Mouse (Mus musculus): Measurements from ENCODE around the gene Trank1. TPM values are rescaled to one million over a fixed set of nuclear protein-coding genes. Genes with fewer than 3 reads are reported as not detected.
A peak's percentile ranks its signal among the peaks of the same experiment; 100 is the strongest.

The Trank1 gene
- polyA plus RNA-seq, 1 experiment from 2014 or later = 11.6 TPM

DNA sequence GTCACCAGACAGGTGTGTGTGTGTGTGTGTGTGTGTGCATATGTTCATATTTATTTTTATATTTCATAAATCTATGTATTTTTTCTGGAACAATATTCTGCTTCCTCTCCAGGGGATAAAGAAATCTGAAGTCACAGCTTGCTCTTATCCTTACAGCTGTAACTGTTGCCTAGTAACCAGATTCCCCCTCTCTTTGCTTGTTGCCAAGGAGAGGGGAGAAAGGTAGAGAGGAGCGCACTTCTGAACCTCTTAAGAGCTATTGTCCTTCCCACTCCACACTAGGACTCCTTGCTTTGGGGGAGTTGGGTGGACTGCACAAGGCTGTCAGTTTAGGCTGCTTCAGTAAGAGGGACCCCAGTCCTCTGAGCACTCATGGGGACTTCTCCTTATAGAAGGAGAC lies 40.1 kb downstream of the Trank1 start:
- peak overlapping the region; percentile 11 for H3K4me2 ChIP-seq (ENCODE audit: low read length)
- H3K36me3 ChIP-seq (ENCODE audit: control insufficient read depth, insufficient read depth, low read length) = 0 out of 2 replicates have a peak, but pooled peaks cover 2% of the 10 kb centered on the region
- H3K9ac ChIP-seq (ENCODE audit: low read depth, low read length) = peak overlapping the region; percentile 13; the same call in 1 of the 2 replicates
- H3K4me1 ChIP-seq (ENCODE audit: control insufficient read depth, insufficient read depth, low read depth, low read length) = peaks cover 3% of the 10 kb centered on the region; the same call in 1 of the 2 replicates
- ATAC-seq = peak; percentile 83
- no peak overlapping the region for H3K4me3 ChIP-seq (ENCODE audit: low read length)
- H3K9me3 ChIP-seq (ENCODE audit: control insufficient read depth, low read length) = no peaks in the 10 kb centered on the region
- no peaks in the 10 kb centered on the region; the same call in 1 of the 2 replicates for H3K27me3 ChIP-seq (replicated peaks; ENCODE audit: control insufficient read depth, insufficient read depth, low read length)
- peak overlapping the region; percentile 25; the same call in 1 of the 2 replicates for H3K27ac ChIP-seq (ENCODE audit: low read depth, low read length)
- 0% methylated on average over 1 of the region's 1 CpGs for WGBS

DNA sequence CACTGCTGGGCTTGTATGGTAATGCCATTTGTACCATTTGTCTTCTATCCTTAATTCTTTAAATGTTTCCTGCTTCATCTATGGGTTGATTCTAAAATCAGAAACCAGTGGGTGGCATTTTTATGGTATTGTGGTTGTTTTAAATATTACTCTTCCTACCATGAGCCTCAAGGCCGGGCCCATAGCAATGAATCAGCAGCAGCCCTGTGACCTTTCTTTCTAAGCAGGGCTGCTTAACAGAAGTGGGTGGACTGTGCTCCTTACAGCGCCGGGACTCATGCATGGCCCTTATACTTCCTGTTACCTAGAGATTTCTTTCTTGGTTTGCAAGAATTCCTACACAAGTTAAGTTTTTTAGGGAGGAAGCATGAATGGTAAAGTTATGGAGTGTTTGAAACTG lies 41.1 kb downstream of the Trank1 start:
- Histone ChIP-seq H3K36me3 (ENCODE audit: control insufficient read depth, insufficient read depth, low read length) (0 out of 2 replicates have a peak, but pooled peaks cover 2% of the 10 kb centered on the region), H3K9ac (ENCODE audit: low read depth, low read length) (no peak overlapping the region), H3K4me1 (ENCODE audit: control insufficient read depth, insufficient read depth, low read depth, low read length) (peaks cover 3% of the 10 kb centered on the region; the same call in 1 of the 2 replicates), H3K27me3 (replicated peaks; ENCODE audit: control insufficient read depth, insufficient read depth, low read length) (no peaks in the 10 kb centered on the region; the same call in 1 of the 2 replicates), H3K4me3 (ENCODE audit: low read length) (no peak overlapping the region), H3K9me3 (ENCODE audit: control insufficient read depth, low read length) (no peaks in the 10 kb centered on the region), H3K4me2 (ENCODE audit: low read length) (no peak overlapping the region; the same call in 1 of the 2 replicates), H3K27ac (ENCODE audit: low read depth, low read length) (no peak overlapping the region)
- 76% methylated on average over 3 of the region's 3 CpGs for WGBS
- no peak for ATAC-seq

DNA sequence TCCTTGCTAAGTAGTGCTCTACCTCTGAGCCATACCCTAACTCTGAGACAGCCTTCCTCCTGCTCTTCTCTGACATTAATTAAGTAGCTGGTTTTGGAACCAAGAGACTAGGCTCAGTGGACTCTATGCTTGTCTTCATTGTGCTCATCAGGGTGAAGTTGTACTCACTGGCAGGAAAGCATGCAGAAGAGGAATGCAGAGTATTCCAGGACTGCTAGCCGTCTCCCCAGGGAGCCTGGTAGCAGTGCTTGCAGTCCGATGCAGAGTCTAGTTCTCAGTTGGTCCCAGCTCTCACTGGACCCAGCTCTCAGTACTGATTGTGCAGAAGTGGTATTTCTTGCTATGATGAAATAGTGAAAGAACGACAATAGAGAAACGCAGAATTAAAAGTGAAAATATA lies 43.5 kb downstream of the Trank1 start:
- Histone ChIP-seq H3K4me3 (ENCODE audit: low read length) (no peak overlapping the region), H3K9me3 (ENCODE audit: control insufficient read depth, low read length) (no peaks in the 10 kb centered on the region), H3K4me2 (ENCODE audit: low read length) (no peak overlapping the region), H3K4me1 (ENCODE audit: control insufficient read depth, insufficient read depth, low read depth, low read length) (peaks cover 3% of the 10 kb centered on the region; the same call in 1 of the 2 replicates), H3K27ac (ENCODE audit: low read depth, low read length) (no peak overlapping the region), H3K9ac (ENCODE audit: low read depth, low read length) (no peak overlapping the region), H3K36me3 (ENCODE audit: control insufficient read depth, insufficient read depth, low read length) (no peaks in the 10 kb centered on the region), H3K27me3 (replicated peaks; ENCODE audit: control insufficient read depth, insufficient read depth, low read length) (no peaks in the 10 kb centered on the region; the same call in 1 of the 2 replicates)
- no peak for ATAC-seq
- WGBS = 55% methylated on average over 4 of the region's 4 CpGs

GRCm38 (mm10) chr9:111356386-111356785 lies 44.8 kb downstream of the Trank1 start:
- WGBS = 25% methylated on average over 3 of the region's 3 CpGs
- ATAC-seq = no peak
- no peaks in the 10 kb centered on the region for H3K9me3 ChIP-seq (ENCODE audit: control insufficient read depth, low read length)

GRCm38 (mm10) chr9:111363656-111364055 lies 52.1 kb downstream of the Trank1 start:
- Histone ChIP-seq H3K4me2 (ENCODE audit: low read length) (no peak overlapping the region), H3K27me3 (replicated peaks; ENCODE audit: control insufficient read depth, insufficient read depth, low read length) (no peaks in the 10 kb centered on the region), H3K4me1 (ENCODE audit: control insufficient read depth, insufficient read depth, low read depth, low read length) (no peaks in the 10 kb centered on the region), H3K36me3 (ENCODE audit: control insufficient read depth, insufficient read depth, low read length) (peaks cover 11% of the 10 kb centered on the region), H3K9ac (ENCODE audit: low read depth, low read length) (no peak overlapping the region), H3K4me3 (ENCODE audit: low read length) (no peak overlapping the region), H3K9me3 (ENCODE audit: control insufficient read depth, low read length) (no peaks in the 10 kb centered on the region), H3K27ac (ENCODE audit: low read depth, low read length) (no peak overlapping the region)
- WGBS = 74% methylated on average over 7 of the region's 7 CpGs
- no peak for ATAC-seq

More at GRCm38 (mm10) chr9:111356386-111356785, 44.8 kb downstream of the Trank1 start:
- H3K36me3 ChIP-seq (ENCODE audit: control insufficient read depth, insufficient read depth, low read length) = no peaks in the 10 kb centered on the region
- no peak overlapping the region for H3K4me2 ChIP-seq (ENCODE audit: low read length)
- no peak overlapping the region for H3K9ac ChIP-seq (ENCODE audit: low read depth, low read length)
- H3K4me1 ChIP-seq (ENCODE audit: control insufficient read depth, insufficient read depth, low read depth, low read length) = peaks cover 3% of the 10 kb centered on the region; the same call in 1 of the 2 replicates
- no peak overlapping the region for H3K27ac ChIP-seq (ENCODE audit: low read depth, low read length)
- H3K4me3 ChIP-seq (ENCODE audit: low read length) = no peak overlapping the region
- H3K27me3 ChIP-seq (replicated peaks; ENCODE audit: control insufficient read depth, insufficient read depth, low read length) = no peaks in the 10 kb centered on the region; the same call in 1 of the 2 replicates

DNA sequence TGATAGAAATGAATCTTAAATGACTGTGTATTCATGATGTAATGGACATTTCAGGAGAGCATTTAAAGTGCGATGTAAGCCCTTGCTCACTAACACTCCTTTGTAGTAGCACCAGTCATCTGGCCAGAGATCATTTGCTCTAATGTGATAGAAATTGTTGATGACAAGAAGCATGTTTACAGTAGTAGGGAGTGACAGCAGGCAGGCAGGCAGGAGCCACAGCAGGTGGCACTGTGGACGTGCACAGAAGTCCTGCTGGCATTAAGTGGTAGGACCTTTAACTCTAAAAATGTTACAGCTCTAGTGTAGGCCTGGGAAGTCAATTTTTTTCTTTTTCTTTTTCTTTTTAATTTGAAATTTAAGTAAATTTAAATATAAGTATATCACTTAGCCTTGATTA lies 56.2 kb downstream of the Trank1 start:
- Histone ChIP-seq H3K4me1 (ENCODE audit: control insufficient read depth, insufficient read depth, low read depth, low read length) (no peaks in the 10 kb centered on the region), H3K9ac (ENCODE audit: low read depth, low read length) (no peak overlapping the region), H3K27ac (ENCODE audit: low read depth, low read length) (no peak overlapping the region), H3K9me3 (ENCODE audit: control insufficient read depth, low read length) (no peaks in the 10 kb centered on the region), H3K27me3 (replicated peaks; ENCODE audit: control insufficient read depth, insufficient read depth, low read length) (no peaks in the 10 kb centered on the region), H3K36me3 (ENCODE audit: control insufficient read depth, insufficient read depth, low read length) (peaks cover 11% of the 10 kb centered on the region), H3K4me3 (ENCODE audit: low read length) (no peak overlapping the region), H3K4me2 (ENCODE audit: low read length) (no peak overlapping the region)
- WGBS = 49% methylated on average over 2 of the region's 2 CpGs
- ATAC-seq = peak; percentile 34; the same call in 1 of the 2 replicates

GRCm38 (mm10) chr9:111372079-111372478 lies 60.5 kb downstream of the Trank1 start:
- H3K4me3 ChIP-seq (ENCODE audit: low read length) = no peak overlapping the region
- no peak for ATAC-seq
- H3K9me3 ChIP-seq (ENCODE audit: control insufficient read depth, low read length) = no peaks in the 10 kb centered on the region
- no peaks in the 10 kb centered on the region for H3K4me1 ChIP-seq (ENCODE audit: control insufficient read depth, insufficient read depth, low read depth, low read length)
- H3K27me3 ChIP-seq (replicated peaks; ENCODE audit: control insufficient read depth, insufficient read depth, low read length) = no peaks in the 10 kb centered on the region; the same call in 1 of the 2 replicates
- no peak overlapping the region for H3K9ac ChIP-seq (ENCODE audit: low read depth, low read length)
- H3K36me3 ChIP-seq (ENCODE audit: control insufficient read depth, insufficient read depth, low read length) = no peaks in the 10 kb centered on the region; the same call in 1 of the 2 replicates
- no peak overlapping the region for H3K27ac ChIP-seq (ENCODE audit: low read depth, low read length)
- H3K4me2 ChIP-seq (ENCODE audit: low read length) = no peak overlapping the region
- 89% methylated on average over 3 of the region's 3 CpGs for WGBS

DNA sequence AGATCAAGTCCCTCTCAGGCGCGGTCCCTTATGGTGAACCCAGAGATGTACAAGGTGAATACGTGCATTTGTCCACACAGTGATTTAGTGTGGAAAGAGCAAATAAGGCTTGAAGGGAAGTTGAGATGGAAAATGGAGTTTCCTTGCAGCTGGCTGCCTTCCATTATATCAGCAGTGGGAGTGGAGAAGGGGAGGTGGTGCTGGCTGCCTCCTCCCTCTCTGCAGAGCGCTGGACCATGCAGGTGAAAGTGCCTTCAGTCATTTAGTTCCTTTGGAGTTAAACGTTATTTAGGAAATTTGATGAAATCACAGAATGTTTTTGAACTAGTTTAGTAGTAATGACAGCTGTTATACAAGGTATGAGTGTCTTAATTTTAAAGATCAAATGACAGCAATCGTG lies 66.3 kb downstream of the Trank1 start:
- H3K9me3 ChIP-seq (ENCODE audit: control insufficient read depth, low read length) = no peaks in the 10 kb centered on the region

DNA sequence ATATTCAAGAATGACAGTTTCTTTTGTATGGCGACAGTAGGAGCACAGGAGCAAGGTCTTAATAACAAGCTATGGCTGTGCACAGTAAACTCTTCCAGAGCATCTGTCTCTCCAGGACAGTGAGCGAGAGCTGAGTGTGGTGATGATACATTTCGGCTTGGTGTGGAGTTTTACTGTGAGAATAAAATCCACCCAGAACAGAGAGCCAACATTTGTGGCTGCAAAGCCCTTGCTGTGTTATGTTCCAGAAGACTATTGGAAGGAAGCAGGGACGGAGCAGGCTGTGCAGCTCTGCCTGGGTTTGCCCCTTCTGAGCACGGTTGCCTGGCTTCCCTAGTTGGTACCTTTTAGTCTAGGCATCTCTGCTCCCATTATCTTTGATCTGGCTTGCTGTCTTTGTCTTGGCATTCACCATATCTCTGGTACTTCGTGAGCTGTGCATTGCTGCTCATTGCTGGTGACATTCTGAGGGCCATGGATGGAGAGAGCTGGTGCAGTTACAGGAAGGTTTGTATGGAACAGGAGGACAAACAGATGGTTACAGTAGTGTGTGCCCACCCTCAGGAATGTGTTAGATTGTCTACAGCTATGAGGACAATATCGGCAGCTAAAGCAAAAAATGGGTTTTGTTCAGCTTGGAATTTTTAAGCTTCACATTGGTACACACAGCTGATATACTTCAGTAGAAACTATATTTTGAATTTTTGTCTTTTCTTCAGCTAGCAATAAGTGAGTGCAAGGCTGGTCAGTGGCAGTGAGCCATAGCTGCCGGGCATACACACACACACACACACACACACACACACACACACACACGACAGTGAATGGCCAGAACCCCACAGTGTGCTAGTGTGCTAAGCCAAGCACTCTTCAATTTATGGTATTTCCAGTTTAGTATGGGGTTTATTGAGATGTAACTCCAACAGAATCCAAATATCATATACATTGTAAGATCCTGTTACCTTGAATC lies 69.8 kb downstream of the Trank1 start:
- H3K9me3 ChIP-seq (ENCODE audit: control insufficient read depth, low read length) = no peaks in the 10 kb centered on the region
- H3K27ac ChIP-seq (ENCODE audit: low read depth, low read length) = no peak overlapping the region
- H3K9ac ChIP-seq (ENCODE audit: low read depth, low read length) = no peak overlapping the region
- no peak overlapping the region for H3K4me3 ChIP-seq (ENCODE audit: low read length)
- no peak for ATAC-seq
- H3K4me1 ChIP-seq (ENCODE audit: control insufficient read depth, insufficient read depth, low read depth, low read length) = peaks cover 11% of the 10 kb centered on the region
- no peaks in the 10 kb centered on the region for H3K27me3 ChIP-seq (replicated peaks; ENCODE audit: control insufficient read depth, insufficient read depth, low read length)
- H3K4me2 ChIP-seq (ENCODE audit: low read length) = no peak overlapping the region
- 81% methylated on average over 9 of the region's 9 CpGs for WGBS
- no peaks in the 10 kb centered on the region for H3K36me3 ChIP-seq (ENCODE audit: control insufficient read depth, insufficient read depth, low read length)

More for the DNA sequence above, 66.3 kb downstream of the Trank1 start:
- no peak for ATAC-seq
- Histone ChIP-seq H3K4me2 (ENCODE audit: low read length) (no peak overlapping the region), H3K4me1 (ENCODE audit: control insufficient read depth, insufficient read depth, low read depth, low read length) (no peaks in the 10 kb centered on the region), H3K9ac (ENCODE audit: low read depth, low read length) (no peak overlapping the region), H3K27ac (ENCODE audit: low read depth, low read length) (no peak overlapping the region), H3K4me3 (ENCODE audit: low read length) (no peak overlapping the region), H3K27me3 (replicated peaks; ENCODE audit: control insufficient read depth, insufficient read depth, low read length) (no peaks in the 10 kb centered on the region; the same call in 1 of the 2 replicates), H3K36me3 (ENCODE audit: control insufficient read depth, insufficient read depth, low read length) (no peaks in the 10 kb centered on the region; the same call in 1 of the 2 replicates)
- 87% methylated on average over 6 of the region's 6 CpGs for WGBS
